Mouse (Mus musculus): ENCODE results near the gene Rif1. TPM values are rescaled to one million over a fixed set of nuclear protein-coding genes. Genes with fewer than 3 reads are reported as not detected.

Gene Rif1
- polyA plus RNA-seq, 1 experiment from 2014 or later, result 60.0 TPM

Other genes with a start within 250 kb of the Rif1 start
- 9.1 and 11.6 TPM in 2 replicates for gene Rbm43, start 137.7 kb upstream of the Rif1 start, polyA plus RNA-seq (2014; fragmentation: Nextera tagmentation; extraction: Ambion mirVana)
- 8.3 and 8.9 TPM in 2 replicates for gene Nmi, start 99.3 kb upstream of the Rif1 start, polyA plus RNA-seq (2014; fragmentation: Nextera tagmentation; extraction: Ambion mirVana)
- 46.3 and 46.9 TPM in 2 replicates for gene Tnfaip6, start 34.8 kb upstream of the Rif1 start, polyA plus RNA-seq (2014; fragmentation: Nextera tagmentation; extraction: Ambion mirVana)